Mouse (Mus musculus): ENCODE results near the gene Hoxc6.
A peak's percentile ranks its signal among the peaks of the same experiment; 100 is the strongest.

The Hoxc6 gene

DNA sequence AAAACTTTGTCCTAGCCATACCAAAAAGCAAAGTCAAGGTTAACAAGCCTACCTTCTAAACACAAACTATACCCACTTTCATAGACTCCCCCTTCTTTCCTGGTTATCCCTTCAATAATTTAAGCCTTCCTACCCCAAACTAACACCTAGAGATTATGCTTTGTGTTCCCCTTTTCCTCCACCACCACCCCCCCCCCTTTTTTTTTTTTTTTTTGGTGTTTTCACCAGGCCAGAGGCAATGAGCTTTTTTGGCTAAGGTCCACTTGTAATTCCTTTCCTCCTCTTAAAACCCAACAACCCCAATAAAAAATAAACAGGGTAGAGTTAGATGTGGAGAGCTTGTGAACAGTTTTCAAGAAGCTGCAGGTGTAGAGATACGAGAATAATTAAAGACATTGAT, 28.8 kb upstream of the Hoxc6 start:
- no peak for DNase-seq

DNA sequence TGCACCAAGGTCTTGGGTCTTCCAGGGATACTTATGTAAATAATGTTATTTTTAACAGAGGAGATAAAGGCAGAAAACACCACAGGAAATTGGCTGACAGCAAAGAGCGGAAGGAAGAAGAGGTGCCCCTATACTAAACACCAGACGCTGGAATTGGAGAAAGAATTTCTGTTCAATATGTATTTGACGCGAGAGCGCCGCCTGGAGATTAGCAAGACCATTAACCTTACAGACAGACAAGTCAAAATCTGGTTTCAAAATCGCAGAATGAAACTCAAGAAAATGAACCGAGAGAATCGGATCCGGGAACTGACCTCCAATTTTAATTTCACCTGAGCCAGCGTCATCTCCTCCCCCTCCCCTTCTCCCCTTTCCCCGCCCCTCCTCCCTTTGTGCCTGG, 27.3 kb upstream of the Hoxc6 start:
- no peak for DNase-seq

DNA sequence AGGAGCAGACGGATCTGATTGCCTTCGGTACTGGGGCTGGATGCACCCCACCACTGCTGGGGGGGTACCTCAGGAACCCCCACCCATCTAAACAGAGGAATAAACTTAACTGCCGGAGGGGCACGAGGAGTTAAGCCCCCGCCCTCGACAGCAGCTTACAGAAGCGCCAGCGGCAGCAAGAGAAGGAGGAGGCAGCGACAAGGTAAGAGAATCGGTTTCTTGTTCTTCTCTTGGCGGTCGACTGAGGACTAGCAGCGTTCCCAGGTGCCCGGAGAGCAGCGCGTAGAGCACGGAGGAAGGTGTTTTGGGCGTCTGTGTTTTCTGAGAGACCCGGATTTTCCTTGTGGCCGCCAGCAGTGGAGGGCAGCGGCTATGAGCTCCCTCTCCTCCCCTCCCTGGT, 25.8 kb upstream of the Hoxc6 start:
- no peak for DNase-seq

DNA sequence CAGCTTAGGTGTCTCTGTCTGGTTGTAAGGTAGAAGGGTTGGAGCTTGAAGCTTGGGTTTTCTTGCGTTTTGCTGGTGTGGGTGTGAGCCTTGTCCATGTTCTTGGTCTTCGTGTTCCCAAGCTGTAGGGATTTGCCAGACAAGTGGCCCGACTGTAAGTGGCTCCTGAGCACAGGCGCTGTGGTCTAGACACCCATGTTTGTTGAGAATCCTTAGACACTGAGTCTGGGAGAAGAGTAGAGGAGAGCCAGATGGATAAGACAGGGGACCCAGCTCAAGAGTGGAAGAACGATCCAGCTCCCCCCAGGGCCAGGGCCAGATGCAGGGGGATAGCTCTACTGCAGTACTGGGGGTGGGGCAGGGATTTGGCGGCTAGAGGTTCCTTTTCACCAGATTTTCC, 25.3 kb upstream of the Hoxc6 start:
- no peak for DNase-seq

DNA sequence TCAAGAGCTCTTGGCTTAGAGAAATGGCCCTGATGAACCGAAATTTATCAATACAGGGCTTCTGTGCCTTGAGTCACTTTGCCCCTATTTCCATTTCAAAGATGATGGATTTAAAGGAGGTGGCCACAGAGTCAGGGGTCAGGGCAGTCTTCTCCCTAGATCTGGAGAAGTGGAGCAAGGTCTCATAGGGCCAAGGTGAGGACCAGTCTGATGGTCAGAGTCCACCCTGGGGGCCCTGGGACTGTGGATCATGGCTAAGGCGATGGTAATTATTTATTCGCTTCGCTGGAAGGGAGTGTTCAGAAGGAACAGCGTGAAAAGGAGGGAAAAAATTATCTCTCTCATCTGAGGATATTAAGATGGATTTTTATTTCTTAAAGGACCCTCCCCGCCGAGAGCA, 23.0 kb upstream of the Hoxc6 start:
- no peak for DNase-seq

DNA sequence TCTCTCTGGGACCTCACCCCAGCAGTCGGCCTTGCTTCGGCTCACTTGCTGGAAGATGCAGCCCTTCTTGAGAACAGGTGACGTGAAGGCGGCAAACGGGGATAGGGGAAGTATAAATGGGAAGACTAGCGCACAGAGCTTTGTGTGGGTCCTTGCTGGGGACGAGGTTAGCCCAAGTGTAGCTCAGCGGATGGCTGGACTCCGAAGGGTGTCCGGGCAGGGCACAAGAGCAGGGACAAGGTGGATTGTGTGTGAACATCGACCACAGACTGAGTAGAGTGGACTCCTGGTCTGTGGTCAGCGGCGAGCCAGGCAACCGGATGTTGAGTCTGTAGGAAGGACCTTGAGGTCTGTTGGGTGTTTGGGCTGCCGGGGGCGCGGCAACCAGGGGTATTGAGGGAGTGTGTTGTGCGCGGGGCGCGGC, 22.4 kb upstream of the Hoxc6 start:
- no peak for DNase-seq

DNA sequence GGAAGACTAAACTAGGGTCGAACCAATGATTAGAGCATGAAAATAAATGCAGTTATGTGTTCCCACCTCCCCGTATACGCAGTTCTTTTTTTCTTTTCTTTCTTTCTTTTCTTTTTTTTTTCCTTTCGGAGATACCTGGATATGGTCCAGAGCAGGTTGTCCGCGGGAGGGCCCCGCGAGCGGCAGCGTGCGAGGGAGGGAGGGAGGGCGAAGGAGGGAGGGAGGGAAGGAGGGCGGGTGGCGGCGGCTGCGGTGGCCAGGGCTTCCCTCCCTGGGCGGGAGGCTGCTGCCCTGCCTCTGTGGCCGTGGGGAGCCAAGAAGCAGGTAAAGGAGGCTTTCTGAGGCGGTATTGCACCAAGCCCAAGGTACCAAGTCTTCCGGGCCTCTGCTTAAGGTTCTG, 21.9 kb upstream of the Hoxc6 start, which contains the start of gene Hoxc9:
Hoxc9 (plus strand) TSS at position 269 of the 400 bp plus-strand sequence.
- no peak for DNase-seq

DNA sequence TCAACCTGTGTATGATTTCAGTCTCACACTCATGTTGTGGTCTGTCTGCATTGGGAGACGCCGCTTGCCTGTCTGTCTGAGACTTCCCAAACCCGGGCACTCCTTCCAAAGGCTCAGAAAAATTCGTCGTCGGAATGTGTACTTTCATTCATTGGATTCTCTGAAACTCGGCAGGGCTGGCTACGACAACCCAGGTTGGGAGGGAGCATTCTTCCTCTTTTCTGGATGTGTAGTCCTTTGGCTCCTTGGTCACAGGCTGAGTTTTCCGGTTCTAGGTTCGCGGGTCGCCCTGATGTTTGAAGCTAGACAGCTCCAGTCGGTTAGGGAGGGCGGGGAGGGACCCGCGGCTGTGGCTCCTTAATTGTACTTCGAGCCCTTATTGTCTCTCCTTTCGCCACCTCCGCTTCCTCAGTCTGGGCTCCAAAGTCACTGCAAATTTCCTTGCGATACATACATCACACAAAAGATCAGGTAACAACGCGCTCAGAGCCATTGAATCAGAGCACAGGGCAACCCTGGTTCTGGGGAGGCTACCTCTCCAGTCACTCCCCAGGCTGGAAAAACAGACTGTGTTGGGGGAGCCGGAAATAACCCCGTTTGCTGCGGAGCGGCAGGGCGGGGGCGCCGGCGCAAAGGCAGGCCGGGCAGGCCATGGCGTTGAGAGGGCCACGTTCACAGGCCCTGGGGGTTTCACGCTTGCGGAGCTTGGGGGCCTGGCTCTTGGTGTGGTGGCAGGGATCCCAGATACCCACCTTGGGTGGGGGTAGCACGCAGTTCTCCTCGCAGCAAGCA, 21.2 kb upstream of the Hoxc6 start:
- no peak for DNase-seq

DNA sequence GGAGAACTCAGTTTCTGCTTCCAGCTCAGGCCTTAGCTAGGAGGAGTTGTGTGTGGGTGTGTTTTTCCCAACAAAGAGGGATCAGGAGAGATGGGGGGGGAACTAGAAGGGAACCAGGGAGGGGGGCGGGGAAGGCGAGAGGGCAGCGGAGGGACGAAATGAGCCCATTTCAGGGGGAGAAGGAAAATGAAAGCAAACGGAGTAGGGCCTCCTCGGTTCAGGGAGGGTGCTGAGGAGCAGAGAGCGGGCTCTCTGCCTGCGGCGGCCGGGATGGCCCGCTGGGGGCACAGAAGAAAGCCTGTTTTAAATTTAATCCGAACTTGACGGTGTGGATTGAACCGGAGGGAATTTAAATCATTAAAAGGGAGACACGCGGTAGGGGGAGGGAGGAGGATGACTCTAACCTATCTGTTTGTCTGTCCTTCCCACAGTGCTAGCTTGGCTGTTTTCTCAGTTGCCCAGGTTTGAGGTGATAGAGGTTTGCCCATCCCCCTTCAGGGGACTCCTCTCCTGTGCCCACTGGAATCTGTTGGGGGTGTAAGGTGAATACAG, 20.6 kb upstream of the Hoxc6 start:
- DNase-seq, result no peak

DNA sequence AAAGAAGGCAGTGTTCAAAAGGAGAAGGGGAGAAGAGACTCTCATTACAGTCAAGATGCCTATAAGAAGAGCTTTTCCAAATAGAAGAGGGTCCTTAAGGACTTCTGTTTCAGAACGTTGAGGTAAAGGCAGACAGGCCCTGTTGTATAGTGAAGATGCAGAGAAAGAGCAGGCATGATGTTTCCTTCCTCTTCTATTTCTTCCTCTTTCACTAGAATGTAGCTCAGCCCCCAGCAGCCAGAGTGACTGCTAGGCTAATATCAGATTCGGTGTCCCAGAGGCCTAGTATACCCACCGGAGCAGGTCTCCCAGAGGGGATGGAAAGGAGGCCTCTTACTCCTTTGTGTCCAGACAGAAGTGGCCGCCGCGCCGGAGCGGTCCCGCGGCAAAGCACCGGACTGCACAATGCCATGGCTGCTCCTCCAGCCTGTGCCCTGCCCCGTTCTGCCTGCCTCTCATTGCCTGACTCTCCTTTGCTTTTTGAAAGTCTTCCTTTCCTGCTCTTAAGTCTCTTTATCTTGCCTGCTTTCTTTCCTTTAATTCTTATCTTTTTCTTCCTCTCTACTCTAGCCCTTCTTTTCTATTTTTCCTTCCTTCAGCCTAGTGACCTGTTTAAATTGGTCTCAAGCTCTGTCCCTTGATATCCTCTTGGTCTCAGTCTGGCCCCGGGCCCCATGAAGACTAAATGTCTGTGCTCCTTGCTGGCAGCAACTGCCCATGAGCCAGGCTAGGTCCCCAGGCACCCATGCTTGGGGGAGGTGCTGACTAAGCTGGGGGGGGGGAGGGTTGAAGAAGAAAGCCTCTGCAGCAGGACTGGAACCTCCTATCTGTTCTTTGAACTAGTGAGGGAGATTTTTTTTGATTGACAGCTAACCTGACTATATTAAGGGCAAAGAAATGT, 19.2 kb upstream of the Hoxc6 start:
- no peak for DNase-seq

DNA sequence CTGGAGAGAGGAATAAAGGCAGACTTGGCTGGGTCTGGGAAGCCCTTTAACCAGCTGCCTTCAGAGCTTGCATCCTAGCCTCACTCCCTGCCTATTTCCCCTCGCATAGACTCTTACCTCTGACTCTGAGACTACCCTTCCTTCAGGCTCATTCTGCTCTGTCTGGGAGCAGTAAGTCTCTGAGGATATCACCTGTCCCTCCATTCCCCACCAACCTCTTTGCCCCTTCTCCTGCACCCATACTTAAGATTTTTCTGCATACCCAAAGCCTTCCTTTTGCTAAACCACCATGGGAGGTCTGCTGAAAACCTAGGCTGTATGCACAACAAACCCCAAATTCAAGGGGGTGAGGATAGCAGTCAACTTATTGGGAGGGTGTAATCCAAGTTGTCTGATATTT, 18.1 kb upstream of the Hoxc6 start:
- DNase-seq, result no peak

DNA sequence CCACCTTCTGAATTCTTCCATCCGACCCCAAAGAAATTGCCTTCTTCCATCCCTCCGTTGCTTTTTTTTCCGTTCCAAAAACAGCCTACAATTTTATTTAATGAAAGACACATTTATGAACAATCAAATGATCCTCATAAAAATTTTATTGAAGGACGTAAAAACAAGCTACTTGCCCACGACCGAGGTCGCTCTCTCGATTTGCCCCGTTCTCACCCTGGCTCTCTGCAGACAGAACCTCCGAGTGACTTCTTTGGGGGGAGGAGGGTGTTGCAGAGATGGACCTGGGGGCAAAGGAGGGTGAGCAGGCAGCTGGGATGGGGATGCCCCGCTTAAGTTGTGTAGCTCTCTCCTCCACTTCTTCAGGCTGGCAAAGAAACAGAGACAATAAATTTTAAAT, 17.7 kb upstream of the Hoxc6 start:
- no peak for DNase-seq

DNA sequence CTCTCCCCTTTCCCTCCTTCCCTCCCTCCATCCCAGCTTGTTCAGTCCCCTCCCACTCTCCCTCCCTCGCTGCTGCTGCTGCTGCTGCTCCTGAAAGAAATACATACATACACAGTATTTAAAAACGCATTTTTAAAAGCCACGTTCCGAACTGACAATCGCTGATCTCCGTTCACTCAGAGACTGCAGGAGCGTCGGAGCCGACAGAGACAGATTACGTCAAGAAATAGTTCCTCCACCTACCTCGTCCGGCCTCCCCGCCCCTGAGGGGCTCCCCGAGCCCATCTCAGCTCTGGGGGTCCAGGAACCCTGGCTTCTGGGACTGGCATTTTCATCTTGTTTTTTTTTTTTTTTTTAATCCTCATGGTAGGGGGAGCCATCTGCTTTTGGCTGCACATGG, 17.1 kb upstream of the Hoxc6 start:
- no peak for DNase-seq

DNA sequence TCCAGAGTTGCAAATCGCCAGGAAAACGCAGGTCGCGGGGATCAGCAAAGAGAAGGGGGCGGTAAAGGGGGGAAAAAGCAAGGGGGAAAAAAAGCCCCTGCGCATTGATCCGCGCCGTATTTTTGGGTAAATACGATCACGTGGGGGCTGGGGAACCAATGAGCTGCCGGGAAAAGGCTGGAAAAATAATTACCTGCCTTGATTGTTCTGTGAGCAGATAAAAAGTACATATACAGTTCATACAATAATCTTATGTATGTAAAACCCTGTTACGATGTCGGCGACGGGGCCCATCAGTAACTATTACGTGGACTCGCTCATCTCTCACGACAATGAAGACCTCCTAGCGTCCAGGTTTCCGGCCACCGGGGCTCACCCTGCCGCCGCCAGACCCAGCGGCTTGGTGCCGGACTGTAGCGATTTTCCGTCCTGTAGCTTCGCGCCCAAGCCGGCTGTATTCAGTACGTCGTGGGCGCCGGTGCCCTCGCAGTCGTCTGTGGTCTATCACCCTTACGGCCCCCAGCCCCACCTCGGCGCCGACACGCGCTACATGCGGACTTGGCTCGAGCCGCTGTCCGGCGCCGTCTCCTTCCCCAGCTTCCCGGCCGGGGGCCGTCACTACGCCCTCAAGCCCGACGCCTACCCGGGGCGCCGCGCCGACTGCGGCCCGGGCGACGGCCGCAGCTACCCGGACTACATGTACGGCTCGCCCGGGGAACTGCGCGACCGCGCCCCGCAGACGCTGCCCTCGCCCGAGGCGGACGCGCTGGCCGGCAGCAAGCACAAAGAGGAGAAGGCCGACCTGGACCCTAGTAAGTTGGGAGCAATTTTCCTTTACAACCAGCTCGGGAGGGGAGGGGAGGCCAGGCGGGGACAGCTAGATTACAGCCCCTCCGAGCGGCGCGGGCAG, 16.4 kb upstream of the Hoxc6 start:
- no peak for DNase-seq

DNA sequence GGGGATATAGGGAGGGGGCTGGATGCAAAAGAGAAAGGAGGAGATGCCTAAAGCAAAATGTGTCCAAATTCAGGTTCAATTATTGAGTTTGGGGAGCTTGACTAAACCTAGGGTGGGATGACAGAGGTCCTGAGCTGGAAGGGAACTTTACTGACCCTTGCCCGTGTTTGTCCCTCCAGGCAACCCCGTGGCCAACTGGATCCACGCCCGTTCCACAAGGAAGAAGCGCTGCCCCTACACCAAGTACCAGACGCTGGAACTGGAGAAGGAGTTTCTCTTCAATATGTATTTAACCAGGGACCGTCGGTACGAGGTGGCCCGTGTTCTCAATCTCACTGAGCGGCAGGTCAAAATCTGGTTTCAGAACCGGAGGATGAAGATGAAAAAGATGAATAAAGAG, 14.3 kb upstream of the Hoxc6 start:
- DNase-seq, result no peak

DNA sequence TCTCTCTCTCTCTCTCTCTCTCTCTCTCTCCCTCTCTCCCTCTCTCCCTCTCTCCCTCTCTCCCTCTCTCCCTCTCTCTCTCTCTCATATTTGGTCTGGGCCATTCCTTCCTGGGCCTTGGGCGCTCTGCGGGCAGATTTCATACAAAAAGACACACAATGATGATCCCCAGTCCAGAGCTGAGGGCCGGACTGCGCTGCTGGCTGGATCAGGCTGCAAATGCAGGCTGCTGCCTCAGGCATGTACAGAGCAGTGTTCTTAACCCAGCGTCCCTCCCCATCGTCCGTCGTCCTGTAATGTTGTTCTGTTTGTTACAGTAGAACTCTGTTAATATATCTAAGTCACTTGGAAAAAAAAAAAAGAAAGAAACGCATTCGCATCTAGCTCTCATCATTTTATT, 13.5 kb upstream of the Hoxc6 start:
- no peak for DNase-seq

DNA sequence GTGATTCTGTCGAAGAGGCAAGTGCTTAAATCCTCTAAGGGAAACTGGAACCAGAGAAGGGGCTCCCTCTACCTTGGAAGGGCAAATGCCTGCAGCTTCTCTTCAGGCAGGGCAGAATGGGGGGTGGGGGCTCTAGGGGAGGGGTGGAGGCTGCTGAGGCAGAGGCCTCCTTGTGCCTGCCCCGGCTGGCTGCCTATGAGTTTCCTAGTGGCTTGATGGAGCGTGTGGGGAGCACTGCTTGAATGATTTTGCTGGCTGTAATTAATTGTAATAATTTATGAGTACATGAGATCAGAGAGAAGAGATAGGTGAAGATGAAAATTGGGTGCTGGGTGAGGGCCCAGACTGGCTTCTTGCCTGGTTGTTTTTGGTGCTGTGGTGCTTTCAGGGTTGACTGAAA, 13.1 kb upstream of the Hoxc6 start:
- DNase-seq, result no peak

DNA sequence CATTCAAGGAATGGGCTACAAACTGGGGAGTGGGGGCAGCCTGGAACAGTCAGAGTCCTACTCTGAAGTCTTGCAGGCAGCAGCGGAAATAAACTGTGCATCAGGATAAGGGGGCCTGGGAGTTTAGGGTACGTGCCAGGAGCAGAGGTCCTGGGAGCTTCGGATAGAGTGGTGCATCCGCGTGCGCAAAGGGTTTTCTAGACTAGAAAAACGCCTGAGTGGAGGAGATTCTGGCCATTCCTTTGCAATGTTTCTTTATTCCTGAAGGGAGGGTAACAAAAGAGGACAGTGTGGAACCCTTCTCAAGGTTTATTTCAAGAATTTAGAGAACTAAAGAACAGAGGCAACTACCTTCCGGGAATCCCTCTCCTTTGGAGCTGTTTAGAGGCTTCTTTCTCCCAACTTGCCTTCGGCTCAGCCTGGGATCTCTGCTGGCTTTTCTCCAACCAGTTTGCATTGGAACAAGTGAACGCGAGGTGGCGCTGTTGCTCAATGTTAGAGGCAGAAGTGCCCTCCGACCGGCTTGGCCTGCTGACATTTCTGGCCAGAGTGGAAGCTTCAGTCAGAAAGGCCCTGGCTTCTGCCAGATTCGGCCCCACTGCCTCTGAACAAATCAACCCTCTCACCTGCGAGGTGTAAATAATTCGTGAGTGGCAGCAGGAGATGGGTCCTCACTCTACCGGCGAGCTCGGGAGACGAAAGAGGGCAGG, 10.8 kb upstream of the Hoxc6 start:
- peak; percentile 86 to 87 for DNase-seq

DNA sequence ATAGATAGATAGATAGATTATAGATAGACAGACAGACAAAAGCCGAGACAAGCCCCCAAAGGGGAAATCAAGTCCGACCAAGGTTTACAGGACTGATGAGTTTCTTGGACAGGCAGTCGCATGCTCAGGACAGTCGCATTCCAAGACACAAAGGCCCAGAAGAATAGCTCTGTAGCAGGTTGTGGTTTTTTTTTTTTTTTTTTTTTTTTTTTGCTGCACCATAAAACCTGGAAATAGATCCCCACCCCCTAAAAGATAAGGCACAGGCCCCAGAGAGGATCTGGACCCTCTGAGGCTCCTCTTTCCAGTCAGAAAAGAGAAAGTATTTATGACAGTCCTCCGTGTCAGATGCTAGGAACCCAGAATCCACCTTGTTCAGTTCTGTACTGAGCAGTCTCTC, 10.0 kb upstream of the Hoxc6 start:
- no peak for DNase-seq

DNA sequence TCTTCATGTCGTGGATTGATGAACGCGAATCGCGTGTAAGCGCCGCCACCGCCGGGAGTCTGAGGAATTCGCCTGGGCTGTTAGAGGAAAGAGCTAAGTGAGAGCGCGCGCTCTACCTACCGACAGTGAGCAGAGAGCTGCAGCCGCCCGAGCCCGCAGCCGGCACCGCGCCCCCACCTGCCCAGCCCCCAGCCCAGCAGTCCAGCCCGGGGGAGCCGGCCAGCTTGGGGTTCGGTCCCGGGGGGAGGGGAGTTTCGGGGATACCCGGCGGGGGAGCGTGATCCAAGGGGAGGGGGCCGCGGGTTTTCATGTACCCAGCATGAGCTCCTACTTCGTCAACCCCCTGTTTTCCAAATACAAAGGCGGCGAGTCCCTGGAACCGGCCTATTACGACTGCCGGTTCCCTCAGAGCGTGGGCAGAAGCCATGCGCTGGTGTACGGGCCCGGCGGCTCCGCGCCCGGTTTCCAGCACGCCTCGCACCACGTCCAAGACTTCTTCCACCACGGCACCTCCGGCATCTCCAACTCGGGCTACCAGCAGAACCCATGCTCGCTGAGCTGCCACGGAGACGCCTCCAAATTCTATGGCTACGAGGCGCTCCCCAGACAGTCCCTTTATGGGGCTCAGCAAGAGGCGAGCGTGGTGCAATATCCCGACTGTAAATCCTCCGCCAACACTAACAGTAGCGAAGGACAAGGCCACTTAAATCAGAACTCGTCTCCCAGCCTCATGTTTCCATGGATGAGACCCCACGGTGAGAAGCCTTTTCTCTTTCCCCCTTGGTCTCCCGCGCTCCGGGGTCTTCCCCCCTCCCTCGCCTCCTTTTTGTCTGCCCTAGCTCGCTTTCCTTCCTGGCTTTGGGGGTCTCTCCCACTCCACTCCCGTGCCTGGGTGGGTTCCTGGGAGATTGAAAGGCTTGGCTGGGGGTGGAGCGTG, 7.3 kb upstream of the Hoxc6 start, which contains the start of gene Hoxc8:
Hoxc8 (plus strand) TSS at position 147 of the 937 bp plus-strand sequence.
- no peak for DNase-seq

DNA sequence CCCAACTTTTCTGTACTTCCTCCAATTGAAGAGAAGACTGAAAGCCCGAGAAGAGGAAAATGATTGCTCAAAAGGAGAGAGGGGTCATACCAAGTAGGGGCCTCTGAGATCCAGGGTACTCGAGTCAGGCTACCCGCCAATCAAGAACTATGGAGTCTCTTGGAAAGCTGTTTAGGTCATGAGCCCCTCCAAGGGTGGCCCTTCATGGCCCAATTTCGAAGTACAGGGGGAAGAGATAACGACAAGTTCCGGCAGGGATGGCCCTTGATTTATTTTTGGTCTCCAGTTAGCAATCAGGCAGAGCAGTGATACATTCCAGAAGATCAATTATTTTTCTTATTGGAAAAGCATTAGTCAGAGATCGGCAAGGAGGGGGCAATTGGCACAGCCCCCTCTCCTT, 6.3 kb upstream of the Hoxc6 start:
- DNase-seq, result no peak
